Mouse (Mus musculus) inflammation-experienced regulatory T-cells, adult 16 weeks (primary cell): ENCODE data around the gene Vmn2r15. TPM values are rescaled to one million over a fixed set of nuclear protein-coding genes. Genes with fewer than 3 reads are reported as not detected.

ENCODE experiments used
- polyA plus RNA-seq: library from polyadenylated mRNA; unstranded; fragments of 100-300 nt; shearing (Covaris generic); gene quantifications from one replicate; pipeline ENCODE4 v1.2.1, GENCODE M21; 2017

Vmn2r15 gene
- polyA plus RNA-seq = not detected

DNA sequence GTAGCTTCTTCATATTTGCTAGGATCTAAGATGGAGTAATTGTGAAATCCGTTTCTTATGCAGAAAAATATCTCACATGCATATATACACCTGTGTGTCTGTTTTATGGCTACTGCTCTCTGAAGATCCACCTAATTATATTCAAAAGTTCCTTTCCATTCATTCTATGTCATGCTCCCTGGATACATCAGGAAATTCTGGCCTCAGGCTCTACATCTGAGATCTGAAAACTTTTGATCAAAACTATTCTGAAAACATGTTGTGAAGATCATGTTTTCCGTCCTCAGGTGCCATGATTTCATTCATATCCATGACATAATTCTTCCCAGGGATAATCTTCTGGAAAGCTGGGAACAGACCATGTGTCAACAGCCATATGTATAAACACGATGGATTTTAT is at the start of gene Vmn2r15:
Vmn2r15 (minus strand) TSS at position 101 of the 400 bp plus-strand sequence.

DNA sequence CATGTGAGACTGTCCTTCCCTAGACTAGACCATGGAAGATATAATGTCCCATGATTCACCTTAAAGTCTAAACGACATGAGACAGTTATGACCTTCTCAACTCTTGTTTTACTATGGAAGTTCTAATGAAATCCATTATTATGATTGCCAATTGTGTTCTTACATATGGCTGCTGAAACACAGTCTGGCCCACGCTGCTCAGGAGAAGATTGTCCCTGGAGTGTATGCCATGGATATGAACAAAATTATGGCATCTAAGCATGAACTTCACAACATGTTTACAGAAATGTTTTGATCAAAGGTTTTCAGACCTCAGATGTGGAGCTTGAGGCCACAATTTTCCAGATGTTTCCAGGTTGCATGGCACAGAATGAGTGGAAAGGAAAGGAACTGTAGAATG is 32.4 kb upstream of the Vmn2r15 start, which contains the start of gene Vmn2r16:
Vmn2r16 (plus strand) TSS at position 301 of the 400 bp plus-strand sequence.

Other genes with a start within 250 kb of the Vmn2r15 start
- gene Vmn2r11, start 238.1 kb downstream of the Vmn2r15 start, polyA plus RNA-seq = 0.11 TPM
- gene Vmn2r12, start 199.7 kb downstream of the Vmn2r15 start, polyA plus RNA-seq = not detected
- gene Vmn2r13, start 105.4 kb downstream of the Vmn2r15 start, polyA plus RNA-seq = not detected
- gene Vmn2r14, start 72.9 kb downstream of the Vmn2r15 start, polyA plus RNA-seq = not detected
- gene Vmn2r16, start 32.5 kb upstream of the Vmn2r15 start, polyA plus RNA-seq = not detected
- gene Vmn2r17, start 122.0 kb upstream of the Vmn2r15 start, polyA plus RNA-seq = not detected